Mouse (Mus musculus): ENCODE measurements around the gene Ifna16.

DNA sequence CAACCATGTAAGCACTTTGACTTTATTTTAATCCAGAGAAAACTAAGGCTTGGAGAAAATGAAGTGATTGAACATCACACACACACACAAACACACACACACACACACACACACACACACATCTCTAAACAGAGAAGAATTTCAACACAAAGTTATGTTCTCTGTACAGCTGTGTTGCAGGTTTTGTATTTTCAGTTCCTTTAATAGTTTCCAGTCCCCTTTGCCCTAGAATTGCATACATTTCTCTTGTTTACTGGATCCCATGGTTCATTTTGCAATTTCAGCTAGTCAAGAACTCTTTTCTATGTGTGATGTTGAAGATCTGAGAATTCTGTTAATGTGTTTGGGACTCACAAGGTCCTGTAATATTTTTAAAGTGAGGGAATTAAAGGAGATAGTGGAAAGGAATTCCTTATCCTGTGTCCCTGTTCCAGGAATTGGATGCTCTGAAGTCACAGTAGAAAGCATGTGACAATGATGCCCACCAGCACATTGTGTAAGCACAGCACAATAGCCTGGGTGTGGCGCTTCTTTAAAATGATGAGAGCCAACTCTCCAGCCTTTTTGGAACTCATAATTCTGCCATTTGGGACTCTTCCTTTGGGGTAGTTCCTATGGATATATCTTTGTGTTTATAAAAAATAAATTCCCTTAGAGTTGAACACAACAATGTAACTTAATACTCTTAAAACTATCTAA lies 30.6 kb upstream of the Ifna16 start:
- no peak for TF ChIP-seq POLR2A (IDR thresholded peaks at IDR 0.05; ENCODE audit: borderline replicate concordance, insufficient read depth, low read length)
- no peak for TF ChIP-seq CTCF (IDR thresholded peaks at IDR 0.05; ENCODE audit: borderline replicate concordance, insufficient read depth, low read depth, low read length)
